Mouse (Mus musculus) adrenal gland, postnatal 36 days (tissue): ENCODE data around the gene Slc25a43. TPM values are rescaled to one million over a fixed set of nuclear protein-coding genes. Genes with fewer than 3 reads are reported as not detected.
"Not testable (repeated sequence)": the region's sequence is repeated elsewhere in the genome, so short reads cannot be mapped to it uniquely, and the experiment has no call there.

Source experiments
- DNase-seq, 2 experiments: peaks; one replicate each; pipeline ENCODE4 v3.0.0; 2021; ENCODE audit warnings: mixed read lengths in 1 of 2
- total RNA-seq, 2 experiments: library from RNA; stranded (reverse); gene quantifications; 2 replicates each; pipeline ENCODE4 v1.2.3; 2021

Gene Slc25a43
- total RNA-seq, 2 experiments from 2014 or later: 1.1 to 2.2 TPM

- DNase-seq: no peak
Measured at GRCm38 (mm10) chrX:36789360-36789759, 45.9 kb downstream of the Slc25a43 start.

DNA sequence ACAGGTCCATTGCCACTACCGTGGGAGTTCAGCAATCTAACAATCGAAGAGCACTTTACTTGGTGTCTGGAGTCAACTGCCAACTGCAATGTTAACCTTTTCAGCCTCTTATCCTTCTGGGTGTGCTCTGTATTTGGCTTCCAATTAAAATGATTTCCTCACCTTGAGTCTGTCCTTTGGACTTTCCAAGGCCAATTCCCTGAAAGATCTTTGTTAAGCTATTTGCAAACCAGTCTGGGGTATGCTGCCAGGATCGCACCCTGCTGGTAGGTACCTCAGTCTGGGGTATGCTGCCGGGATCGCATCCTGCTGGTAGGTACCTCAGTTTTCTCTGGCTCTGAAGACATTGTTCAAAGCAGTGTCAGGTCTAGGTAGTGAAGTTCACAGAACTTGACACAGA, 51.1 kb downstream of the Slc25a43 start:
- DNase-seq: no peak

DNA sequence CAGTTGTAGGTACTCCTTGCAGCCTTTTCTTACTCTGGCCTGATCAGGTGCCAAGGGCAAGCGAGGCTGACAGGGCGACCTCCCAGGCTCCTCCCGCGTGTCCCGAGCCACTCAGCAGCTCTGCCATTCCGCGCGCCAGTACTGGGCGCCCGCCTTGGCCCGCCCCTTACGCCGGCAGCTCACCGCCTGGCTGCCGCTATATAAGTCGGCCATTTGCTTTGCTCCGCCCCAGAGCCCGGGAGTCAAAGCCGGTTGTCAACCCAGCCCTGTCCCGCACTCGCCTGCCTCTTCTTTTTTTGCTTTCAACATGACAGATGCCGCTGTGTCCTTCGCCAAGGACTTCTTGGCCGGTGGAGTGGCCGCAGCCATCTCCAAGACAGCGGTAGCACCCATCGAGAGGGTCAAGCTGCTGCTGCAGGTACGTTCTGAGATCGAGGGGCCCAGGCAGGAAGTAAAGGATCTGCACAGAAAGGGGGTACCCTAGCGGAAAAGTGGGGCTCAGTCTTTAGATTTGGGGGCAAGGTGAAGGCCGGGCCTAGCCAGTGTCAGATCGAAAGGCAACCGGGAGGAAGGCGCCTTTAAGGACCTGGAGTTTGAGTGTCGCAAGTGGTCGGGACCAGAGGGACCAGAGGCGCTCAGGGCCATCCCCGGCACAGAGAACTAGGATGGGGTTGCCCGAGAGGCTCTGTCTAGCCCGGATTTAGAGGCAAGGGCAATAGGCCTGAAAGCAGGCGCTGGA, 52.1 kb downstream of the Slc25a43 start, which contains the start of gene Slc25a5:
Gene Slc25a5 (plus strand): TSS at position 228 of the 739 bp plus-strand sequence.
- peak; percentile 90 to 91 for DNase-seq

GRCm38 (mm10) chrX:36796163-36796581, 52.7 kb downstream of the Slc25a43 start:
- DNase-seq: peak; percentile 84 to 90

- not testable (repeated sequence) for DNase-seq
Measured at GRCm38 (mm10) chrX:36796734-36797133, 53.3 kb downstream of the Slc25a43 start.

DNA sequence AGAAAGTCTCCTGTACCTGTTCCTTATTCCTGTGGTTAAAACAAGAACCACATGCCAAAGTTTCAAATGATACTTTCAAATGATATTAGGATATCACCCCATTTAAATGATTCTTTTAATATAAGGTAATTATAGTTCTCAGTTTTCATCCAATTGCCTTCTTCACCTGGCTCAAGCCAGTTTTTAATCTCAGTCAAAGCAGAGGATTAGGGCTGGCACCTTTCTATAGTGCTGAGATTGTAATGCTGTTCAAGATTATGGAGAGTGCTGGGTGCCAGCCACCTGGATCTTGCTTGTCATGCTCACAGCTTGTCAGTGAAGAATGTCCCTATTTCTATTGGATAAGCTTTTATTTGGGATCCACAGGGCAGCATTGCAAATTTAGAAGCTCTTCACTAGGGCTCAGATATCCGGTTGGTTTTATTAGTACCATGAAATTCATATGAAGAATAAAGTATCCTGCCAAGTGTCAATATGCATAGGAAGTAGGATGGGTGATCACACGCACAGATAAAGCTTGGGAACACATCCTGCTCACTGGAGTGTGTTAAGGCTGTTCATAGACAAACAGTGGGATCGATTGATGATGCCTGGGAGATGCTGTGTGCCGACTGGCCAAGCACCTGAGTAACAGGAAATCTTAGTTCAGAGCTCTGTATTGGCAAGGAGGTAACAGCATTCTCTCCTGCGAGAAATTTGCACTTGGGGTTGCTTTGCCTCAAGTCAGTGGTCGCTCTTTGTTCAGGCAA, 55.8 kb downstream of the Slc25a43 start:
- no peak for DNase-seq

- DNase-seq: no peak
Measured at GRCm38 (mm10) chrX:36803189-36803588, 59.7 kb downstream of the Slc25a43 start.

GRCm38 (mm10) chrX:36804196-36804595, 60.7 kb downstream of the Slc25a43 start:
- peak; percentile 39 to 40 for DNase-seq

GRCm38 (mm10) chrX:36805466-36806235, 62.2 kb downstream of the Slc25a43 start:
- DNase-seq: no peak

- peak; percentile 87 to 90 for DNase-seq
Measured at GRCm38 (mm10) chrX:36807360-36808317, 64.2 kb downstream of the Slc25a43 start.

GRCm38 (mm10) chrX:36808318-36808683, 64.8 kb downstream of the Slc25a43 start:
- DNase-seq: no peak

- peak in 1 of 2 experiments; percentile 26 for DNase-seq
Measured at GRCm38 (mm10) chrX:36811377-36811776, 67.9 kb downstream of the Slc25a43 start.

DNA sequence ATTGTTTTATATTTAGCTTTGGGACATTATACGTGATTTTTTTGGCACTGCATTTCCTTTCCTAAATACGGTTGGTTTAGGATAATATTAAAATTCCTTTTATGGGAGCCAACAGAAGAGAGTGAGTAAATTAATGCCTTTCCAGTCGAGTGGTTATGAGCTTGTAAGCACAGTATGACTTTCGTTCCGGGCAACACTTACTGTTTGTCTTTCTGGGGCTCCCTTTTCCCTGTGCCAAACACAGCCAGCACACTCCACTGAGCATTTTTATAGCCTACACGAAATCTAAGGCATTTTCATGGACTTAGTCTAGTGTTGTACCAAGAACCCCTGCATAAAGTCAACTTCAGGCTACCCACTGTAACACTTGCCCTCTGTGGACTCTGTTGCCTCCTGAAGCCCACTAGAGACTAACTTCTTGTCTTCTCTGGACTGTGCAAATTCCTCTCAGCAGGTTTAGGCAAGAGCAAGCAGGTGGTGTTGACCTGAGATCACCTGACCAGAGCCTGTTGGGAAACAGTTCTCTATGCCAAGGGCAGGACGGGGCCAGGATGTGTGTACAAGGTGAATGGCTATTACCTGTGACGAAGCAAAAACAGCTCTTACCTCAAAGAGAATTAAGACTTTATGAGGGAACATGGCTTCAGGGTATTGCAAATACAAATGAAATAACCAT, 70.8 kb downstream of the Slc25a43 start:
- no peak for DNase-seq

DNA sequence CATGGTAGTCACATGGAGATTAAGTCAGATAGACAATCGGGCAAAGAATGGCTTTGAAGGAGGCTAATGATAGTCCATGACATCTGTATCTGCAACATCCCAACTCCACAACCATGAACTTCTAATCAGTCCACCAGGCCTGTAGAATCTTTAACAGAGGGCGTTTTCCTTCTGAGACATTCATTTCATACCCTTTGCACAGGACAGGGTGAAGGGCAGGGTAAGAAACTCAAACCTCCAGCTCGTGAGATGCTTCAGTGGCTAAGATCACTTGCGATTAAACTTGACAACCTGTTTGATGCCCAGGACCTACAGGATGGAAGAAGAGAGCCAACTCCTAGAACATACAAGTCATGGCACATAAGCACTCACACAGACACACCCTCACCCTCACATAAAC, 71.6 kb downstream of the Slc25a43 start:
- no peak for DNase-seq

GRCm38 (mm10) chrX:36815439-36815838, 72.0 kb downstream of the Slc25a43 start:
- DNase-seq: no peak

GRCm38 (mm10) chrX:36816368-36816899, 73.0 kb downstream of the Slc25a43 start:
- DNase-seq: no peak

GRCm38 (mm10) chrX:36816953-36817441, 73.5 kb downstream of the Slc25a43 start:
- no peak for DNase-seq

DNA sequence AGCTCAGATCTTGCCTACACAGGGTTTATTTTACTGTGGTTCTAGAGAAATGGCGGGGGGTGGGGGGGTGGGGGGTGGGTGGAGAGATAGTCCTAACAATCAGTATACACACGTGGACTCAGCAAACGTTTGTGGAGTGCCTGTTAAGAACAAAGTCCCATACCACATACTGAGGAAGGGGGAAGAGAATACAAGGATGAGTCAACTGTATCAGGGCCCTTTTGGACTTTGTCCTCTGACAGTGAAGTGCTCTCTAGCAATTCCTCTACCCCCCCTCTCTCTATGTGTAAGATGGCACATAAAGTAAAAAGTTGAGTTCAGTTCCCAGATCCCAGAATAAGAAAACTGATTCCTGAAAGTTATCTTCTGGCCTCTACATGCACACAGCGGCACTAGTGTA, 76.1 kb downstream of the Slc25a43 start:
- no peak for DNase-seq

GRCm38 (mm10) chrX:36820201-36820600, 76.7 kb downstream of the Slc25a43 start:
- peak; percentile 42 to 52 for DNase-seq
